Mouse (Mus musculus) gastrocnemius, adult 18-20 months (tissue): ENCODE results near the gene Gnai1. TPM values are rescaled to one million over a fixed set of nuclear protein-coding genes. Genes with fewer than 3 reads are reported as not detected.
"Not testable (repeated sequence)": the region's sequence is repeated elsewhere in the genome, so short reads cannot be mapped to it uniquely, and the experiment has no call there.

Experiments used
- DNase-seq: peaks from one replicate; pipeline ENCODE4 v3.0.0; 2021; ENCODE audit warnings: low spot score
- long read RNA-seq, 2 experiments: library from polyadenylated mRNA; stranded (forward); transcript quantifications; one replicate each; pipeline ENCODE4 v2.0.0; 2021
- total RNA-seq, 2 experiments: library from RNA; stranded (reverse); gene quantifications; 2 replicates each; pipeline ENCODE4 v1.2.3; 2021

Gnai1 gene
- total RNA-seq = 1 to 10 TPM; 1.7 to 3.5 TPM
- long read RNA-seq, experiment 1, transcript Gnai1-201 (8 exons, 3,135 nt) = major isoform, 8 of 9 reads
- long read RNA-seq, experiment 1, partial matches to known transcripts = 1 of 9 reads
- long read RNA-seq, experiment 1, other reads (novel, unspliced or antisense) = 0 of 9 reads
- long read RNA-seq, experiment 2, partial matches to known transcripts = 0 of 3 reads
- long read RNA-seq, experiment 2, other reads (novel, unspliced or antisense) = 0 of 3 reads

- peak; percentile 13 for DNase-seq
Observed at GRCm38 (mm10) chr5:18360281-18360819, at the start of gene Gnai1. Gene Gnai1 (minus strand): TSS chr5:18360355.

- no peak for DNase-seq
Observed at GRCm38 (mm10) chr5:18367864-18368263, 7.7 kb upstream of the Gnai1 start.

GRCm38 (mm10) chr5:18365460-18365859, 5.3 kb upstream of the Gnai1 start:
- DNase-seq = no peak

- DNase-seq = no peak
Observed at GRCm38 (mm10) chr5:18360956-18361355, 801 bp upstream of the Gnai1 start.

- peak; percentile 1 for DNase-seq
Observed at GRCm38 (mm10) chr5:18359376-18360280, 527 bp downstream of the Gnai1 start.

- no peak for DNase-seq
Observed at GRCm38 (mm10) chr5:18358778-18359177, 1.4 kb downstream of the Gnai1 start.

- DNase-seq = no peak
Observed at GRCm38 (mm10) chr5:18358191-18358590, 2.0 kb downstream of the Gnai1 start.

GRCm38 (mm10) chr5:18347297-18347696, 12.9 kb downstream of the Gnai1 start:
- DNase-seq = no peak

- DNase-seq = no peak
Observed at GRCm38 (mm10) chr5:18343455-18344142, 16.6 kb downstream of the Gnai1 start.

- no peak for DNase-seq
Observed at GRCm38 (mm10) chr5:18342765-18343454, 17.2 kb downstream of the Gnai1 start.

GRCm38 (mm10) chr5:18341876-18342275, 18.3 kb downstream of the Gnai1 start:
- not testable (repeated sequence) for DNase-seq

- DNase-seq = no peak
Observed at GRCm38 (mm10) chr5:18332256-18332655, 27.9 kb downstream of the Gnai1 start.

- DNase-seq = no peak
Observed at GRCm38 (mm10) chr5:18330726-18331125, 29.4 kb downstream of the Gnai1 start.

GRCm38 (mm10) chr5:18326159-18326558, 34.0 kb downstream of the Gnai1 start:
- no peak for DNase-seq

- DNase-seq = no peak
Observed at GRCm38 (mm10) chr5:18323534-18323933, 36.6 kb downstream of the Gnai1 start.

GRCm38 (mm10) chr5:18321661-18322060, 38.5 kb downstream of the Gnai1 start:
- DNase-seq = no peak

GRCm38 (mm10) chr5:18318846-18319245, 41.3 kb downstream of the Gnai1 start:
- no peak for DNase-seq

GRCm38 (mm10) chr5:18307229-18307804, 52.8 kb downstream of the Gnai1 start:
- no peak for DNase-seq

- DNase-seq = no peak
Observed at GRCm38 (mm10) chr5:18296584-18296983, 63.6 kb downstream of the Gnai1 start.

- no peak for DNase-seq
Observed at GRCm38 (mm10) chr5:18292744-18293143, 67.4 kb downstream of the Gnai1 start.

GRCm38 (mm10) chr5:18289530-18289929, 70.6 kb downstream of the Gnai1 start:
- no peak for DNase-seq
